Mouse (Mus musculus): ENCODE results near the gene Bcl7c.

DNA sequence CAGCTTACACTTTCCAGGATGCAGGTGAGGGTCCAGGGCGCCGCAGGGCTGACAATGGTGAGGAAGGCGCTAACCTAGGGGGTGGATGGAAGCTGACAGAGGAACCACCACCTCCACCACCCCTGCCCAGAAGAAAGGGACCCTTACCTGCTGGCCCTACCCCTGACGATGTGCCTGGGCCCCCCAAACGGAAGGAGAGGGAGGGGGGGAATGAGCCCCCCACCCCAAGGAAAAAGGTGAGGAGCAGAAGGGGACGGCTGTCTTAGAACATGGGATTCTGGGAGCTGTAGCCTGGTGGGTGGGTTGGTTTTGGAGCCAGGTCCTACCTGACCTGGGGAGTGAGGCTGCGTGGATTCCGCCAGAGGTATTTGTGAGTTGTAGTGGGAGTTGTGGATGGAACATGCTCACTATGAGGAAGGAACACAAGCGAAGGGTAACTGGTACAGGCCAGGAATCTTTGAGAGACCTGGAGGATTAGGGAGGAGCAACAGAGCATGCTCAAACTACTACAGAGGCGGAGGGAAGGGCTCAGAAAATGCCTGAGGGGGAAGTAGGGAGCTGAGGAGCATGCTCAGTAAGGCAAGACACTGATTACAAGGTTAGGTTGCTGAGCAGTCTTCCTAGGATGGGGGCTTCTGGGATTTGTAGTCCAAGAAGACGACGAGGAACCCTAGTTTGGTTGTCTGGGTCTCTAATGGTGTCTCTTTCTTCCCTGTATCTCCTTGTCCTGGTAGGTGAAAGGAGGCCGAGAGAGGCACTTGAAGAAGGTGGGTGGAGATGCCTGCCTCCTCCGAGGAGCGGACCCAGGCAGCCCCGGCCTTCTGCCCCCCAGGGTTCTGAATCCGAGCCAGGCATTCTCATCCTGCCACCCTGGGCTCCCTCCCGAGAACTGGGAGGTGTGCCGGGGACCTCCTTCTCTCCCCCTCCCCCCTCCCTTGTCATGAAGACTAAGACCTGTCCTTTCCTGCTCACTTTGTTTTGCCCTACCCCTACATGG, 41.7 kb upstream of the Bcl7c start:
- TF ChIP-seq CTCF (IDR thresholded peaks at IDR 0.05; ENCODE audit: insufficient read depth, low read length), result no peak
- TF ChIP-seq POLR2A (IDR thresholded peaks at IDR 0.05; ENCODE audit: borderline replicate concordance, extremely low read depth, low read depth, low read length), result no peak

Measured in lung, adult 2 months (tissue).